Mouse (Mus musculus) regulatory T cell (primary cell): Measurements from ENCODE around the gene Slc8a3.

Source experiments
- in situ Hi-C: fragments of 300-600 bp; cut with MboI, MseI; formaldehyde crosslinking; loops from one replicate; pipeline ENCODE4 v1.15.1; 2025; ENCODE audit warnings: high pct_unique_total_duplicates

Slc8a3 gene

DNA sequence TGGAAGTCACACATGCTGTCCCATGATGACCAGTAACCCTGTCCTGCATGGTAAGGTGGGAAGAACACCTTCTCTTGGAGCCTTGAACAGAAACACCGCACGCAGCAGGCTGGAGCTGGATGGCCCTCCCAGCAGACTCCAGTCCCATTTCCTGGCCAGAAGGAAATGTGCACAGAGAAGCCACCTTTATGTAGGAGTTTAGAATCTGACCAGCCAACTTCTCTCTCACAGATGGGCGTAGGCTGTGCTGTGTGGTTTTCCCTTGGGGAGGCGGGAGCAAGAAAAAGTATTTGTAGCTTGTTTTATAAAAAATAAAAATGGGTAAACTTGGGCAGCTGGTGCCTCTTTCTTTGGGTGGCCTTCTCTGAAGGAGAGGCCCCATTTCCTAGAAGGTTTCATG is 146.9 kb downstream of the Slc8a3 start:
- in situ Hi-C loops: no loop called here

DNA sequence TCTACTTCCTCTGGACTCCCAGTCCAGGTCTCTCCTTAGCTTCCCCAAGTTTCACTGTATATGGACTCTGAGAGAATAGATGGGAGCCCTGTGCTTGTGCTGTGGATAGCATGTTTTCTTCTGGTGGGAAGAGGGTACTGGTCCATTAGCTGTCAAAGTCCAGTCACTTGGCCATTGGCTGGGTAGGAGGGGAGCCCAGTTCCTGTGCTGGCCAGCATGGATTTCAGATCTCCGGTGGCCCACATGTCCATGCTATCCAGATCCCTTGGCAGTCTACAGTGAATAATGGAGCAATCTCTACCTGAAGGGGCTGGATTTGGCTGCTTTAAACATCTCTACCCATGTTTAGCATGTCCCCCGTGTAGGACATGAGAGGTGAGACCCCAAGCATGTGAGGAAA is 148.0 kb downstream of the Slc8a3 start:
- in situ Hi-C loops: loop anchor here (5.0 kb wide), 1 partner anchor 203 kb away; no protein-coding TSS in a partner anchor

- in situ Hi-C loops: loop anchor here (5.0 kb wide), 1 partner anchor 200 kb away; no protein-coding TSS in a partner anchor
Measured at GRCm38 (mm10) chr12:81182073-81182472, 150.9 kb downstream of the Slc8a3 start.

DNA sequence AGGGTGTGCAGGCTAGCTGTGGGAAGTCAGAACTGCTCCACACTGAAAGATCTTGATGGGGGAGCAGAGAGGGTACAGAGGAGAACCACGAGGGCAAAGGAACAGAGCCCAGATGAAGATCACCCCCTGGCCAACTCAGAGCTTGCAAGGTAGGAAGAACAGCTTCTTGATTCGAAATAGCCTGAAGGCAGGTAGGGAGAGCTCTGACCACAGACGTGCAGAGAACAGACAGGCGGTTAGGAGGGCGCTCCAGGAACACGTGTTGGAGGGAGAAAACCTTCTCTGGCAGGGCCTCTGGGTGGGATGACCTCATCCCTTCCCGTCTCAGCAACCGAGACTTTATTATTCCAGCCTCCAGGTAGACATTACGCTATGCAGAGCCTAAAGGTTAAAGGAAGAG is 157.7 kb downstream of the Slc8a3 start:
- in situ Hi-C loops: no loop called here

DNA sequence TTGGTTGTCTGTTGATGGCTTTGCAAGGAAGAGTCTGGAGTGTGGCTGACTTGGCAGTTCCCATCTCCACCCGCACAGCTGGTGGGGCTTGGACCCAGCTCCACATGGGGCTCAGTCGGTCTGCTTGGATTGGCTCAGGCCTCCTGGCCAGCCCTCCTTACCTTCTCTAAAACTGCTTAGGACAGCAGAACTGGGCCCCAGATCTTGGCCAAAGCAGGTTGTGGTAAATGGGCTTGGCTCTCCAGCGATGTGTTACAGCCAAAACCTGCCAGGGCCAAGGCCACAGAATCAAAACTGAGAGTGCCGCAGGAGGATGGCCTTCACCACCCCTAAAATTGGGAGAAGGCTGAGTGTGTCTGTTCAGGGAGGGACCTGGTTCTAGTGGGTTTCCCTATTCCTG is 159.1 kb downstream of the Slc8a3 start:
- in situ Hi-C loops: no loop called here

DNA sequence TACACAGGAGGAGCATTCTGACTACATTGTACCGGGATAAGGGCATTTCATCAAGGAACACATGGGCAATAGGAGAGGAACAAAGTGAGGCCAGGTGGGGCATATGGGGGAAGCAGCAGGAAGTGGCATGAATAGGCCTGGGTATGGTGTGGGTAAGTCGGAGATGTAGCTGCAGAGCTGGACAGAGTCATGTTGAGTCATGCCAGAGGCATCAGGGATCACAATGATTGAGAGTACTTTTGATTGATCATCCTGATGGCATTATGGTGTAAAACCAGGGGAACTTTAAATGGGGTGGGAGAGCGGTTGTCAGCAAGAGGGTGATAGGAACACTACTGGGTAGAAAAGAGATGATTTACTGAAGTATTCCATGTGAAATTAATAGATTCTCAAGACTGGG is 160.0 kb downstream of the Slc8a3 start:
- in situ Hi-C loops: no loop called here

- in situ Hi-C loops: no loop called here
Measured at GRCm38 (mm10) chr12:81170076-81170475, 162.9 kb downstream of the Slc8a3 start.

DNA sequence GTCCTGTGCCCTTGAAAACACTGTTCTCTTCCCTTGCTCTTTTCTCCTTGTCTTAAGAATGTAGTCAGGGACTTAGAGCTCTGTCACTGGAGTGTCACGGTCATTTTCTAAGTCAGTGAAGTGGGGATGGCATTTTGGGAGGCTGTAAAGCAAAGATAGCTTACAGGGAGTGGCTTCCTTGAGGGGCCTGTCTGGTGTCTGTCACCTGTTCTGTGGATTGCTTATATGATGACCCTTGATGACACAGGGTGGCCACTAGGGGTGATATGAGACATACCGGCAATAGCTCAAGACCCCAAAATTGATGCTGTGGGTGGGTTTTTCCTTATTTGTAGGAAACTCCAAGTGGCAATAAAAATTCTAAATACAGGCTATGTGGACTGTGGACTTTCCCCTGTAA is 164.5 kb downstream of the Slc8a3 start:
- in situ Hi-C loops: no loop called here

DNA sequence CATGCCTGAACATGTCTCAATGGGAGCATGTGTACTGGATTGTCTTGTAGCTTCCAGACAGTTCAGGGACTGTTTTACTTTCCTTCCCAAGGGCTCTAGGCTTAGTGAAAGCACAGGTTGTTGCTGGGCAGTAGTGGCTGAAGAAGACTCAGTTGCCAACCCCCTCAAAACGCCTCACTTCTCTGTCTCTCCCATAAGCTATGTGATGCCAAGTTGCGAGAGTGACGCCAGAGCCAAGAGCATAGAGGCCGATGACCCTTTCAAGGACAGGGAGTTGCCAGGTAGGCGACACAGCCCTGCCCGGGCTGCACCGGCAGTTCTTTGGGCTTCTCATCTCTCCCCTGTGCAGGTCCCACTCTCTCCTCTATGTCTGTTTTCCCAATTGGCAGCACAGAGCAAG is 164.9 kb downstream of the Slc8a3 start:
- in situ Hi-C loops: no loop called here

DNA sequence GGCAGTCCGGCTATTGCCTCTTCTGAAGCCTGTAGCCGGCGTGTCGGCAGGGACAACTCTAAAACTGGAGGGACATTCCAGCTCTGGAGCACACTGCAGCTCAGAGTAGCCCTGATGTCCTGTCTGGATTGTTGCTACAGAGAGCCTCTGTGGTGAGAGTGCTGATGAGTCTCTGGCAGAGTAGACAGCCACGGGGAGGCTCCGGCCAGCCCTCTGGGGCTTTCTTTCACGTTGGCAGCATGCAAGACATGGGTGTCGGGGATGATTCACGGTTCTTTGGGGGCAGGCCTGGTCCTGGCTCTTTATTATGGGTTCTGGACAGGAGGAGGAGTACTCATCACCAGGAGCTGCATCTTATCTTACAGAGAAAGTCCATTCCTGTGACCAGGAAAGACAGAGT is 165.8 kb downstream of the Slc8a3 start:
- in situ Hi-C loops: no loop called here

DNA sequence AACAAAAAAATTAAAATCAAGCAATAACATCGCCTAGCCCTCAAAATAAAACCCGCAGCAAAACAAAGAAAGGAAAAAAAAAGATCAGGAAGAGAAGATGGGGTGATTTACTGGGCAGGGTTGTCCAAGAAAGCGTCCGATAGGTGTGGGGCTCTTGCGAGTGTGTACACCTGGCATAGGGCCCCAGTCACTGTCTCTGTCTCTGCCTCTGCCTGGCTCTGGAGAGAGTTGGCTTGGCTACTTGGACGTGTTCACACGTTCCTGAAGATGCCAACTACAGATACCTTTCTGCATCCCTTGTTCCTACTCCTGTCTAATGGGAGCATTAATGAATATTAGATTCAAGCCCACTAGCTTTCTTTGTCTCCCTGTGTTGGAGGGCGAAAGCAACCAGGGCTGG is 166.4 kb downstream of the Slc8a3 start:
- in situ Hi-C loops: no loop called here

DNA sequence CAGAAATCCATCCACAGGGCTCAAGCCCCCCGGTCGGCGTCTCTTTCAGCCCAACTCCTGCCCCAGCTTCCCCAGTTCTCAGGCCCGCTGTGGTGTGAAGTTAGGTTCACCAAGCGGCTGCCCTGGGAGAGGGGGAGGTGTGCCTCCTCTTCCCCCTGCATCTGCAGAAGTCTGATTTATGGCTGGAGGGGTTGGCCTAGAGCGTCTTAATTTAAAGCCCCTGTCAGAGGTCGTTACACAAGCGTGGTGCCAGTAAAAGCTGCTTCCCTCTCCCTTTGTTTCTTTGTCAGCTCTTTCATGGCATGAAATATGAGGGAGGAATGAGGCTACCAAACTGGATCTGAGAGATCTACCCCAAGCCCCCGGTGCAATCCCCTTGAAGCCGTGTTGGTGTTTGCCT is 166.9 kb downstream of the Slc8a3 start:
- in situ Hi-C loops: no loop called here

DNA sequence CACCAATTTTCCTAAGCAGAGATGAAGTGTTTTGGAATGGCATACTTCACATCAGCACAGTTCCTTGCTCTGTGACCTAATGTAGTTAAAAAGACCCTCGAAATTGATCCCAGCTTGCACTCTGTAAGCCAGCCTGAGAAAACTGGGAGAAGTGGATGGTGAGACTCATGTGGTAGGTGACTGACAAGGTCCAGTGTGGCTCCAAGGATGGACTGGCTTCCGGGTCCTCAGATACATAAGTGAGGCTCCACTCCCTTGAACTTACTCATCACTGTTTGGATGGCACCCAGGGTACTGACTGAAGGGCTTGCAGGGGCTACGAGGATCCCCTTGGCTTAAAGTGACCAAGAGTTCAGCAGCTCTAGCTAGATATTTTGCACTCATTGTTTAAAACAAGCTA is 169.4 kb downstream of the Slc8a3 start:
- in situ Hi-C loops: no loop called here

DNA sequence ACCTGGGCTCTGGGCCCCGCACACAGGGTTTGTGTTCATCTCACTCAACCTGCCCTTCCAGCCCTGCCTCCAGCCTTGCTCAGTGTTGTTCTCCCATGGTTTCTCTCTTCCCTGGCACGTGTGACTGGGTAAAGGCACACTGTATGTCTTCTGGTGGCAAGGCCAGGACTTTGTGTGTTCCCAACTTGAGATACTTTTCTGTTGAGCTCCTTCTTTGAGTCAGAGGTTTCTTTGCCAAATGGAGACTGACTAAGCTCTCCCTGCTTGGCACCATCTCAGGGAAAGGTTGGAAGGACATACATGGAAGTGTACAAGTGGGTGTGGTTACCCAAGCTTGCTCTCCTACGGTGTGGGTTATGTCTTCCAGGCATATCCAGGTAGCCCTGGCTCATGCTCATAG is 169.8 kb downstream of the Slc8a3 start:
- in situ Hi-C loops: no loop called here

DNA sequence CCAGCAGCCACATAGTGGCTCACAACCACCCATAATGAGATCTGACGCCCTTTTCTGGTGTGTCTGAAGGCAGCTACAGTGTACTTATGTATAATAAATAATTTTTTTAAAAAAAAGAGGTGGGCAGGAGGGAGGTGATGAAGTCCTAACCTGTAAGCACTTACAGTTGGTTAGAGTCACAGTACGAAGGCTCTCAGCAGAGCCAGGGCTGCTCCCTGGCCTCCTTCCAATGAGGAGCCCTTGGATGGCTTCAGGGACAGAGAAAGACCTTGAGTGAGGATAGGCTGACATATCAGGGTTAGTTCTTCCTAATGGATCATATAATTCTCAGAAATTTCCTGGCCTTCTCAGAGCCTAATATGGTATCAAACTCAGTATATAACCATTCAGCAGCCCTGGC is 171.7 kb downstream of the Slc8a3 start:
- in situ Hi-C loops: no loop called here

DNA sequence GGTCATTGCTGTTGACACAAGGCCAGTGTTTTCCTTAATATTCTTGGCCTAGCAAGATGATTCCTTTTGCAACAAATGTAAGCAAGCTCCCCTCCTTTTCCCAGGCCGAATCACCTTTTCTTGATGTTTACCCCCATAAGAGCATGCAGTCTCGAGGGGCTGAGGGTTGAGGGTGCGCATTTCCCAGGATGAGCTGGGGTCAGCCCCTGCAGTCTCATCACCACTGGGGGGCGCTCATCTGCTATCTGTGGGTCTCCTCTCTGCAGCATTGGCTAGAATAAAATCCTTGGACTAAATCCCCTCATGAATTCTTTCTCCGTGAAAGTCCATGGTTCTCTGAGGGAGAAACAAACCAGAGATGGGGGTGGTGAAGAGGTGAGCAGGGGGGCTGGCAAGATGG is 172.1 kb downstream of the Slc8a3 start:
- in situ Hi-C loops: no loop called here

- in situ Hi-C loops: no loop called here
Measured at GRCm38 (mm10) chr12:81160425-81160824, 172.6 kb downstream of the Slc8a3 start.

GRCm38 (mm10) chr12:81159947-81160346 is 173.0 kb downstream of the Slc8a3 start:
- in situ Hi-C loops: no loop called here

GRCm38 (mm10) chr12:81156841-81157240 is 176.1 kb downstream of the Slc8a3 start:
- in situ Hi-C loops: no loop called here

DNA sequence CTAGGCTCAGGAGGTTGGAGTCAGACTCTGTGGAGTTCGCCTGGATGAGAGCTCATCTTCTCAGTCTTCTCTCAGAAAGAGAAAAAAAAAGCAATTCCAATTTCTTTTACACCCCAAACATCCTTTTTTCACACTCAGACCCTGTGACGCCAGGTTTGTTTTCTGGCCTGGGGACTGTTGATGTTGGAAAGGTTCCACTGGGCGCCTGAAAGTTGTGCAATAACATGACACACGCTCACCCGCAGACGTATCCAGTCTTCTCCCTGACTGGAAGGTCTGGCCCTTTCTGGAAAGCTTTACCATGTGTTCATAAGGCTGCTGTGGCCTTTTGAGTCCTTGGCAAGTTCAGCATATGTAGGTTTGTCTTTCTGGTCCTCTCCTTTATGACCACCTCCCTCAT is 177.3 kb downstream of the Slc8a3 start:
- in situ Hi-C loops: no loop called here

DNA sequence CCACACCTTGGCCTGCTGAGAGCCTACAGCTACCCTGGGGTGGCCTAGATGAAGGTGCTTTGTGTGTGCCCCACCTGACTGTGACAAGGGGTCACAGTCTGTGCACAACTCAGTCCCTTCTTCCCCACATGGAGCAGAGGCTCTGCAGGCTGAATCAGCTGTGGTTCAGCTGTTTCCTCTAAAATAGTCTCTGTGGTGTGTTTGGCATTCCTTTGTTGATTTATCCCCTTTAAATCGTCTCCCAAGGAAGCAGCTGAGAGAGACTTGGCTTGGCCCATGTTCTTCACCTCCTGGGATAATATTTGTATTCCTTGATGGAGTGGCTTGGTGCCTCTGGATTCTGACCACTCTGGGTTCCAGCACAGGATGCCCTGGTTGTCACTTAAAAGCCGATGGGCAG is 180.9 kb downstream of the Slc8a3 start:
- in situ Hi-C loops: no loop called here

DNA sequence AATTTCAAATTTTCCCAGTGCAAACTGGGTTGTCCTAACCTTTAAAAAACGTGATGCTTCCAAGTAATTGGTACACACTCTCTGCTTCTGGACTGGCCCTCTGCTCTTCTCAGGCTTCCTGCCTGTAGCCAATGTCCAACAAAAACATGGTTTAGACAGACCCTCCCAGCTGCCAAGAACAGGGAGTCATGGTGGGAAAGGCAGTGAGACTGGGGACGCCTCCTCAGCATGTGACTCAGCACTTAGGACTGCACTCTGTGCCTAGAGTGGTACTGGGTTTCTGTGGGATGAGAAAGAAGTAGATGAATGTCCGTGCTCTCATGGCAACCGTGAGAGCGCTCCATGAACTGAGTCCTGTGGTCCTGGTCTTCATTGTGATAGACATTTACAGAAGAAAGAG is 182.1 kb downstream of the Slc8a3 start:
- in situ Hi-C loops: no loop called here

DNA sequence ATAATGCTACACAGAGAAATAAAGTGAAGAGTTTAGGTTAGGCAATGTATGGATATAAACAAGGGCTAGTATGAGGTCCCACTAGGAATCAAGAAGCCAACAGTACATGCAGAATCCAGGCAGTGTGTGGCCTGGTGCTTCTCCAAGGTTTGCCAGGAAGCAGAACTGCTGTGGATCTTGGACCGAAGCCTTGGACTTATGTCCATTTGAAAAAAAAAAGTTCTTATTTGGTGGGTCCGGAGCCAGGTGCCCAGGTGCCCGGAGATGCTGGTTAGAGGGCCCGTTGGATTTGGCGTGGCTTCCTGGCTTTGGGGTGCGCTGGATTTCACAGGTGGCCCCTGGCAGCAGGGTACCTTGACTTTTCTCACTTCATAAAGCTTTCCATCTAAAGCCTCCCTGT is 185.0 kb downstream of the Slc8a3 start:
- in situ Hi-C loops: no loop called here
